Mouse (Mus musculus): ENCODE results near the gene Hook2.
A peak's percentile ranks its signal among the peaks of the same experiment; 100 is the strongest.

Hook2 gene

GRCm38 (mm10) chr8:85029271-85029670, 38.9 kb downstream of the Hook2 start:
- no peak for DNase-seq (ENCODE audit: low read depth, low spot score)

GRCm38 (mm10) chr8:85032622-85033311, 42.4 kb downstream of the Hook2 start:
- no peak for DNase-seq (ENCODE audit: low read depth, low spot score)

- no peak for DNase-seq (ENCODE audit: low read depth, low spot score)
Measured at GRCm38 (mm10) chr8:85033867-85034266, 43.5 kb downstream of the Hook2 start.

GRCm38 (mm10) chr8:85034764-85035163, 44.4 kb downstream of the Hook2 start:
- DNase-seq (ENCODE audit: low read depth, low spot score) = peak; percentile 90

GRCm38 (mm10) chr8:85035165-85035727, 44.8 kb downstream of the Hook2 start:
- no peak for DNase-seq (ENCODE audit: low read depth, low spot score)

- DNase-seq (ENCODE audit: low read depth, low spot score) = peak; percentile 65
Measured at GRCm38 (mm10) chr8:85035728-85036310, 45.4 kb downstream of the Hook2 start.

- DNase-seq (ENCODE audit: low read depth, low spot score) = no peak
Measured at GRCm38 (mm10) chr8:85036381-85036717, 45.9 kb downstream of the Hook2 start.

- DNase-seq (ENCODE audit: low read depth, low spot score) = peak; percentile 97
Measured at GRCm38 (mm10) chr8:85036718-85037365, 46.4 kb downstream of the Hook2 start, which contains the start of gene Tnpo2. Gene Tnpo2 (plus strand): TSS chr8:85036915.

- no peak for DNase-seq (ENCODE audit: low read depth, low spot score)
Measured at GRCm38 (mm10) chr8:85037366-85037680, 46.9 kb downstream of the Hook2 start.

GRCm38 (mm10) chr8:85037681-85038531, 47.5 kb downstream of the Hook2 start:
- peak; percentile 65 for DNase-seq (ENCODE audit: low read depth, low spot score)

- DNase-seq (ENCODE audit: low read depth, low spot score) = no peak
Measured at GRCm38 (mm10) chr8:85043619-85044018, 53.2 kb downstream of the Hook2 start.
